Mouse (Mus musculus) heart, embryonic 13.5 days (tissue): ENCODE data around the gene Pkn1. TPM values are rescaled to one million over a fixed set of nuclear protein-coding genes. Genes with fewer than 3 reads are reported as not detected.

Experiments
- ATAC-seq: fragments of 200-750 bp; cut with Nextera tagmentation; 2 replicates; pipeline ENCODE4 v1.8.0; 2017; ENCODE audit warnings: moderate TSS enrichment; ENCODE audit not compliant: insufficient number of reproducible peaks, low FRiP score, low TSS enrichment; ENCODE audit errors: extremely low read depth
- H3K27ac ChIP-seq: fragments of 300-500 bp; sonication (generic); replicated peaks from 2 replicates; pipeline ENCODE4 v1.5.1; 2015; ENCODE audit warnings: moderate library complexity, mild to moderate bottlenecking, inconsistent platforms
- H3K27me3 ChIP-seq: fragments of 300-500 bp; sonication (generic); replicated peaks from 2 replicates; pipeline ENCODE4 v1.6.1; 2015; ENCODE audit warnings: mild to moderate bottlenecking, inconsistent platforms
- H3K36me3 ChIP-seq: fragments of 300-500 bp; sonication (generic); 2 replicates; pipeline ENCODE4 v1.6.1; 2015; ENCODE audit warnings: mild to moderate bottlenecking, inconsistent platforms
- H3K4me1 ChIP-seq: fragments of 300-500 bp; sonication (generic); 2 replicates; pipeline ENCODE4 v1.6.1; 2015; ENCODE audit warnings: inconsistent platforms
- H3K4me2 ChIP-seq: fragments of 300-500 bp; sonication (generic); 2 replicates; pipeline ENCODE4 v1.6.1; 2015; ENCODE audit warnings: inconsistent platforms, mild to moderate bottlenecking, moderate library complexity
- H3K4me3 ChIP-seq: fragments of 300-500 bp; sonication (generic); 2 replicates; pipeline ENCODE4 v1.5.1; 2015; ENCODE audit warnings: moderate library complexity, mild to moderate bottlenecking, inconsistent platforms
- H3K9ac ChIP-seq: fragments of 300-500 bp; sonication (generic); 2 replicates; pipeline ENCODE4 v1.6.1; 2015; ENCODE audit warnings: inconsistent platforms, mild to moderate bottlenecking, moderate library complexity
- H3K9me3 ChIP-seq: fragments of 300-500 bp; sonication (generic); 2 replicates; pipeline ENCODE4 v1.6.1; 2016; ENCODE audit warnings: inconsistent platforms
- WGBS: fragments of 180-500 bp; shearing (Covaris S2); methylation state at CpG from one replicate; pipeline ENCODE4 v1.1.7; 2015; ENCODE audit warnings: mixed read lengths; 5-methylcytosine and 5-hydroxymethylcytosine counted together
- polyA plus RNA-seq: library from polyadenylated mRNA; unstranded; fragments of >200 nt; fragmentation: Nextera tagmentation; extraction: Ambion mirVana; gene quantifications from 2 replicates; pipeline ENCODE4 v1.2.1, GENCODE M21; 2015

Gene Pkn1
- polyA plus RNA-seq: 19.5 and 20.0 TPM in 2 replicates

DNA sequence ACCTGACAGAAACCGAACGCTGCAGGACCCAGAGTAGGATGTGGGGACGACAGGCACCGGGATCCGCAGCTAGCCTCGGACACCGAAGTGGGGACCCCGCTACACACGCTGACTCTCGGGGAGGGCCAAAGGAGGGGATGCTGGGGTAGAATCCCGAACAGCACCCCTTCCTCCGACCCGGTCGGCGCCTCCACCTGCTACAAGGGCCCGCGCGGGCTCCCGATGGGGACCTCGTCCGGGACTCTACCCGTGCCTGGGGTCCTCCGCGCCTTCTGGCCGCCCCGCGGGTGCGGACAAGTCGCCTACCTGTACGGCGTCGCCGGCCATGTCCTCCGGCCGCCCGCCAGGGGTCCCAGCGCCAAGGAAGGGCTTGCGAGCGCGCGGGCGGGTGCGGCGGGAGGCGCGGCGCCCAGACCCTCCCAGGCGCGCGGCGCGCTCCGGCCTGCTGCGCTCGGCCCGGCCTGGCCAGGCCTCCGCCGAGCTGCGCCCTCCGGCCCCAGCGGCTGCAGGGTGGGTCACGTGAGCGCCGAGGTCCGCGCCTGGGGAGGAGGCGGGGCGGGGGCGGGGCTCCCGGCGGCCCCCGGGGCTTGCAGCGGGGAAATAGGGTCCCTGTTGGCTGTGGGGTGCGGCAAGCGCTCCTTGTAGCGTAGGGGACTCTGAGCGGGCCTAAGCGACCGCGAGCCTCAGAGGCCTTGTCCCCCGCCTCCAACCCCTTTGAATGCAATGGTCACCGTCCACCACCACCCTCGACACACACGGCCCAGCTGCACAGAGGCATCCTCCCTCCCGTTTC lies at the start of gene Pkn1:
Gene Pkn1, minus strand, starts transcription at position 519 of the 793 bp plus-strand sequence.
- peak within 1 kb of the TSS; percentile 96 for H3K9ac ChIP-seq
- peak within 1 kb of the TSS; percentile 98 for H3K4me2 ChIP-seq
- peaks cover 58% of the 10 kb centered on the region for H3K4me1 ChIP-seq
- WGBS: under 1% methylated on average over 69 of the region's 85 CpGs
- H3K9me3 ChIP-seq: no peaks in the 10 kb centered on the region
- no peaks in the 10 kb centered on the region for H3K27me3 ChIP-seq
- peak within 1 kb of the TSS; percentile 92 for H3K4me3 ChIP-seq
- no peaks in the 10 kb centered on the region for H3K36me3 ChIP-seq
- H3K27ac ChIP-seq: peak within 1 kb of the TSS; percentile 79
- peak; percentile 88 for ATAC-seq

DNA sequence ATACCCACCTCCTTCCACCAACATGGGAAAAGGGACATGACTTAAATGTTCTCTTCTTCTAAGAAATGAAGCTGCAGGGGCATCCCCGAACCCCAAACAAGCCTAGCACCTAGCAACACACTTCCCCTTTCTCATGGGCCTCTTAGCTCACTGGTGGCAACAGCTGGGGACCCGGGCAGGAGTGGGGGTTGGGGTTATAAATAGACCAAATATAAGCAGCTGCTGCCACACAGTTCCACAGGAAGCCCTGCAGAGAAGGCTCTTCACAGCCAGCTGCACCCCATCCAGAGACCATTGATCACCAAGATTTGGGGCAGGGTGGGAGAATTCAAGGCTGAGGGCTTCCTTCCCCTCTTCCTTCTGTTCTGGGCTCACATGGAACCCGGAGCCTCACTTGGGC lies 49.7 kb upstream of the Pkn1 start:
- no peaks in the 10 kb centered on the region for H3K36me3 ChIP-seq
- peak overlapping the region; percentile 83 for H3K4me2 ChIP-seq
- peak overlapping the region; percentile 91 for H3K27ac ChIP-seq
- H3K4me1 ChIP-seq: peaks cover 25% of the 10 kb centered on the region
- H3K9ac ChIP-seq: peak overlapping the region; percentile 86
- 30% methylated on average over 3 of the region's 3 CpGs for WGBS
- no peaks in the 10 kb centered on the region for H3K9me3 ChIP-seq
- H3K27me3 ChIP-seq: no peaks in the 10 kb centered on the region
- no peak overlapping the region for H3K4me3 ChIP-seq
- ATAC-seq: no peak

DNA sequence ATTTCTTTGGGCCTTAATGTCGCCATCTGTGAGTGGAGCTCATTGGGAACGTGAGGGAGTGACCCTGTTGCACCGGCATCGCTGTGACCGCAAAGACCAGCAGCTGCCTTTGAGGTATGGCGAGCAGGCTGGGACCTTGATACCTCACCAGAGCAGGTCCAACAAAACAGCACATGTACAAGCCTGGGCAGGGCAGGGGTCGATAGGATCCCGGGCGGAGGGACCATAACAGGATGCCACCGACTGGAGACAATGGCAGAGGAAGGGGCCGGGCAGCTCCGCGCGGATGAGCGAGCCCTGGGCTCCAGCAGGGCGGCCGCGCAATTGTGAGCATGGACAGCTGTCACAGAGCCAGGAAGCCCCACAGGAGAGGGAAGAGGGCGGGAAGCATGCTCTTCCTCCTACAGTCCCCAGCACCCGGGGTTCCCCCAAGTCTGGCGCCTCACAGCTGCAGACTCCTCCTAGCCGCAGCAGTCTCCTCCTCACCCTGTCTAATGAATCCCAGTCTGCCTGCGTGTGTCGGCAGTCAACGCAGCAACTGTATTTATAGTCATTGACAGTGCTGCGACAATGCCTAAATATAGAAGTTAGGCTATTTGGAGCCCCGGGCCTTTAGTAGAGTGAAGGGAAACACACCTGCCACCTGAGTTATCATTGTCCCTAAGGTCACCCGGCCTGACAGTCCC lies 48.8 kb upstream of the Pkn1 start:
- Histone ChIP-seq H3K36me3 (no peaks in the 10 kb centered on the region), H3K4me2 (peak overlapping the region; percentile 83), H3K27ac (peak overlapping the region; percentile 91), H3K27me3 (no peaks in the 10 kb centered on the region), H3K4me1 (peaks cover 25% of the 10 kb centered on the region), H3K4me3 (peak overlapping the region; percentile 50), H3K9ac (peak overlapping the region; percentile 86), H3K9me3 (no peaks in the 10 kb centered on the region)
- ATAC-seq: peak; percentile 78
- WGBS: under 1% methylated on average over 28 of the region's 28 CpGs

DNA sequence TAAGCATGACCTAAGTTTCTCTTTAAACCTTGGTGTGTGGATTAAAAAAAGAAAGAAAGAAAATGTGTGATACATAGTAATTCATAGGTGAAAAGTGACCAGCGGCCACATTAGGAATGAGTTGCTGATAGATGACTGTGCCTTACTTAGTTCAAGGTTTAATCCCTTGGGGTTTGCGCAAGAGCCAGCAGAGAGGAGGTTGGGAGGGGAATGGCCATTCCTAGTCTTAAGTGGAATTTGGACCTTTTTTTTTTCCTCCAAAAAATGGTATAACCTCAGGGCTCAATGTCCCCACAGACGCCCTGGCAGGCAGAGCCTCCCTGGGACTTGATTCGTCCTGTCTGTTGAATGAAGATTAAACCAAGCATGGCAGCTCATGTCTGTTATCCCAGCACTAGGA lies 45.1 kb upstream of the Pkn1 start:
- ATAC-seq: no peak
- Histone ChIP-seq H3K27ac (no peak overlapping the region), H3K36me3 (no peaks in the 10 kb centered on the region), H3K4me3 (no peak overlapping the region), H3K9me3 (no peaks in the 10 kb centered on the region), H3K4me1 (peaks cover 39% of the 10 kb centered on the region), H3K27me3 (no peaks in the 10 kb centered on the region), H3K9ac (no peak overlapping the region), H3K4me2 (no peak overlapping the region)
- WGBS: 80% methylated on average over 4 of the region's 4 CpGs

DNA sequence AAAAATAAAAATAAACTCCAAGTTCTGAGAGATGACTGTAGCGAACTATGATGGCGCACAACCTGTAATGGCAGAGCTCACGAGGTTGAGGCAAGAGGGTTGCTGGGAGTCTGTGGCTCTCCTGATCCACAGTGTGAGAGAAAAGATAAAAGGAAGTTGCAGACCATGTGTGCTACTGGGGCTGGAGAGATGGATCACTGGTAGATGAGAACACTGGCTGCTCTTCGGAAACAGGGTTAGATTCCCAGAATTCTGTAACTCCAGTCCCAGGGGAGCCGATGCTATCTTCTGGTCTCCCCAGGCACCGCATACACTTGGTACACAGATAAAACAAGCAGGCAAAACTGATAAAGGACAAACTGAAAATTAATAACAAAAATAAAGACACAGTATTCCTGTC lies 44.0 kb upstream of the Pkn1 start:
- Histone ChIP-seq H3K36me3 (no peaks in the 10 kb centered on the region), H3K4me2 (no peak overlapping the region), H3K9ac (no peak overlapping the region), H3K4me1 (peaks cover 39% of the 10 kb centered on the region), H3K27me3 (no peaks in the 10 kb centered on the region), H3K27ac (no peak overlapping the region), H3K4me3 (no peak overlapping the region), H3K9me3 (no peaks in the 10 kb centered on the region)
- 74% methylated on average over 6 of the region's 6 CpGs for WGBS
- ATAC-seq: no peak

DNA sequence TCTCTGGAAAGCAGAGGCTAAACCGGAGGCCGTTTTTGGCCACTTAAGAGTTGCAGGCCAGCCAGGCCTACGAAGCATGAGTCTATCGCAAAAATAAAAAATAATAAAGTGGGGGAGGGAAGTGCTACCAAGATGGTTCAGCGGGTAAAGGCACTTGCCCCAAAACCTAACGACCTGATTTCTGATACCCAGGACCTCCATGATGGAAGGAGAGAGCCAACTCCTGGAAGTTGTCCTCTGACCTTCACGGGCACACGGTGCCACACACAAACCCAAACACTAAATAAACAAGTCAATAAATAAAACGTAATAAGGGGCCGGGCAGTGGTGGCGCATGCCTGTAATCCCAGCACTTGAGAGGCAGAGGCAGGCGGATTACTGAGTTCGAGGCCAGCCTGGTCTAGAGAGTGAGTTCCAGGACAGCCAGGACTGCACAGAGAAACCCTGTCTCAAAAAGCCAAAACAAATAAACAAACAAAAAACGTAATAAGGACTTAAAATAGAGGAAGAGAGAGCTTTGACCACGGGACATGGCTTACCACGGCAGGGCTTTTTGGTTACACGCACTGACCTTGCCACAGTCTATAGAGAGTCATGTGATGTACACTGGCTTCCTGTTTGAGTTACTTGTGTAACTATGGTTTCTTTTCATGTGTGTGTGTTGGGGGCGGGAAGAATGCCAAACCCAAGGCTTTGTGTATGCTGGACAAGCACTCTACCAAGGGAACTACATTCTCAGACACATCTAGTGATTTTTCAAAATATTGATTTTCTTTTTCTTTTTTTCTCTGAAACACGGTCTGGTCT lies 43.1 kb upstream of the Pkn1 start:
- H3K9me3 ChIP-seq: no peaks in the 10 kb centered on the region
- peak overlapping the region; percentile 95 for H3K4me2 ChIP-seq
- H3K36me3 ChIP-seq: peaks cover 3% of the 10 kb centered on the region; the same call in 1 of the 2 replicates
- H3K9ac ChIP-seq: peak overlapping the region; percentile 91
- peak overlapping the region; percentile 76 for H3K4me3 ChIP-seq
- peaks cover 39% of the 10 kb centered on the region for H3K4me1 ChIP-seq
- no peaks in the 10 kb centered on the region for H3K27me3 ChIP-seq
- WGBS: 76% methylated on average over 19 of the region's 19 CpGs
- ATAC-seq: no peak
- peak overlapping the region; percentile 79 for H3K27ac ChIP-seq

DNA sequence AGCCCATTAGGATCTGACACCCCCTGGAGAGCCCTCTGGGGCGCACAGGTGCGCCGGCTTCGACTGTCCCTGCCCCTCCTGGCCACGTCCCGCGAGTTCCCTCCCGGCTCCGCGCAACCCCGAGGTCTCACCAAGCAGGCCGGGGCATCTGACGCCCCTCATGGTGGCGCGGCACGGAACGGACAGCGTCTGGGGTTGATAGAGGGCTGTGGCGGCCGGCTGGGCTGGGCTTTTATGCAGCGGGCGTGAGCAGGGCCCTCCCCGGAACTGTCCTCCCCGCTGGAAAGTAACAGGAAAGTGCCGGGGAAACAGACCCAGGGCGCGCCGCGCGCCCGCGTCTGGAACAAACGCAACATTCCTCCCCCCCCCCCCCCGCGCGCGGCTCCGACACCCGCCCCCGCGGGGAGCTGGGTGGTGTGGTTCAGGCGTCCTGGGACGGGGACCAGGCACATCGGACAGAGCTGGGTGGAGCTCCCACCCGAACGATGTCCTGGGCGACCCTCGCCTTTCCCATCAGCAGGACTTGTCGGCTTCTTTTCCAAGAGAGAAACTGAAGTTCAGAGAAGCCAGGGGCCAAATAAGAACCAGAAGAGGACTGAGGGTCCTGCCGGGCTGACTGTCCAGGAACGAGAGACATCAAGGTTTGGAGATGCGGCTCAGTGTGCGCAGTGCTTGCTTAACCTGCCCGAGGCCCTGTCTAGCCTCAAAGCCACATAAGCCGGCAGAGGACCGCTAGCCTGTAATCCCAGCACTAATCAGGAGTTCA lies 42.2 kb upstream of the Pkn1 start, which contains the start of gene Adgre5:
Gene Adgre5, minus strand, starts transcription at position 351 of the 766 bp plus-strand sequence.
- WGBS: 1% methylated on average over 46 of the region's 56 CpGs
- Histone ChIP-seq H3K9me3 (no peaks in the 10 kb centered on the region), H3K9ac (peak within 1 kb of the TSS; percentile 91), H3K36me3 (peaks cover 3% of the 10 kb centered on the region; the same call in 1 of the 2 replicates), H3K27me3 (no peaks in the 10 kb centered on the region), H3K4me1 (peaks cover 42% of the 10 kb centered on the region), H3K4me3 (peak within 1 kb of the TSS; percentile 76), H3K27ac (peak within 1 kb of the TSS; percentile 79), H3K4me2 (peak within 1 kb of the TSS; percentile 95)
- peak; percentile 59; the same call in 1 of the 2 replicates for ATAC-seq

DNA sequence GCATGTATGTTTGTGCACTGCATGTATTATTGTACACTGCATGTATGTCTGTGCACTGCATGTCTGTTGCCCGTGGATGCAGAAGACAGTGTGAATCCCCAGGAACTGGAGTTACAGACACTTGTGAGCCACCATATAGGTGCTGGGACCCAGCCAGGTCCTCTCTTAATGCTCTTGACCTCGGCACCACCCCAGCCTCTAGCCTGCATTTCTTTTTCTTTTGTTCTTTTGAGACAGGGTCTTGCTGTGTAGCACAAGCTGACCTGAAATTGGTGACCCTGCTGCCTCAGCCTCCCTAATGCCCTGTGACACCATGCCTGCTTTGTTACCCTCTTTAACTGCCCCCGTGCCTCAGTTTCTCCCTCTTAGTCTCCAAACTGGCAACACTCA lies 41.6 kb upstream of the Pkn1 start:
- peak overlapping the region; percentile 91 for H3K9ac ChIP-seq
- H3K27me3 ChIP-seq: no peaks in the 10 kb centered on the region
- H3K27ac ChIP-seq: peak overlapping the region; percentile 79
- peaks cover 42% of the 10 kb centered on the region for H3K4me1 ChIP-seq
- no peaks in the 10 kb centered on the region for H3K9me3 ChIP-seq
- peaks cover 3% of the 10 kb centered on the region; the same call in 1 of the 2 replicates for H3K36me3 ChIP-seq
- peak overlapping the region; percentile 95 for H3K4me2 ChIP-seq
- ATAC-seq: no peak
- 12% methylated on average over 3 of the region's 3 CpGs for WGBS
- peak overlapping the region; percentile 76 for H3K4me3 ChIP-seq

DNA sequence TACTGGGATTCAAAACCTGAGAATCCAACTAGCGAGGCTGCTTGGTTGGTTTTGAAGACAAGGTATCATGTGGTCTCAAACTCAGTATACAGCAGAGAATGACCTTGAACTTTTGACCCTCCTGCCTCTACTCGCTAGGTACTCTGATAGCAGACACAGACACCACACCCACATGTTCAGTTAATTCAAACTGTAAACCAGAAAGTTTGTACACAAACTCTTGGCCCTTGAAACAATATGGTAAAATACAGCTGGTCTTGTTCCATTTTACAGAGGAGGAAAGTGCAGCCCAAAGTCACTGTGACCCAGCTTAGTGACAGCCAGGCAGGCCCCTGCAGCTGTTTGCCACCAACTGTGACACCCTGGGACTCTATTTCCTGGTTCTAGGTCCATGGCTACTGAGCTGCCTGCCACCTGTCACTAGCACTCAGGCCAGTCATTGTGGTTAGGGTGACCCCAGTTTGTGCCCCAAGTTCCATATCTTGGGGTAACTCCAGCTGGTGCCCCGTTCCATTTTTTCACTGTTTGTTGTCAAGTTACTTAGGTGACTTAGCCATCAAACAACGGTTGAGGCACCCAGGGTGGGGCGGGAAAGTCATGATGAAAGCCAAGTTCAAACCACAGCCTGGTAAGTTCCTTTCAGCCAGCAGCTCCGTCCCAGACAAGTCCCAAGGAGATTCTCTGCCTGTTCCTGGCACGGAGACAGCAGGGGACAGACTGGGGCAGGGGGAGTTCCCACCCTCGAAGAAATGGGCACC lies 40.9 kb upstream of the Pkn1 start:
- no peaks in the 10 kb centered on the region for H3K27me3 ChIP-seq
- peak overlapping the region; percentile 95 for H3K4me2 ChIP-seq
- H3K36me3 ChIP-seq: peaks cover 3% of the 10 kb centered on the region; the same call in 1 of the 2 replicates
- H3K9ac ChIP-seq: peak overlapping the region; percentile 91
- H3K27ac ChIP-seq: peak overlapping the region; percentile 79
- WGBS: 35% methylated on average over 8 of the region's 8 CpGs
- ATAC-seq: no peak
- H3K9me3 ChIP-seq: no peaks in the 10 kb centered on the region
- H3K4me3 ChIP-seq: peak overlapping the region; percentile 76
- H3K4me1 ChIP-seq: peaks cover 42% of the 10 kb centered on the region
